Mouse (Mus musculus) liver, adult (tissue): Measurements from ENCODE around the gene Hcls1.

Experiments used
- GATA4 ChIP-seq: IDR thresholded peaks from 2 replicates; pipeline ENCODE4 v1.6.1; 2014; ENCODE audit warnings: mild to moderate bottlenecking, low read length; ENCODE audit not compliant: insufficient replicate concordance

Hcls1 gene

GRCm38 (mm10) chr16:36925797-36926196, 9.0 kb upstream of the Hcls1 start:
- TF ChIP-seq GATA4: no peak

DNA sequence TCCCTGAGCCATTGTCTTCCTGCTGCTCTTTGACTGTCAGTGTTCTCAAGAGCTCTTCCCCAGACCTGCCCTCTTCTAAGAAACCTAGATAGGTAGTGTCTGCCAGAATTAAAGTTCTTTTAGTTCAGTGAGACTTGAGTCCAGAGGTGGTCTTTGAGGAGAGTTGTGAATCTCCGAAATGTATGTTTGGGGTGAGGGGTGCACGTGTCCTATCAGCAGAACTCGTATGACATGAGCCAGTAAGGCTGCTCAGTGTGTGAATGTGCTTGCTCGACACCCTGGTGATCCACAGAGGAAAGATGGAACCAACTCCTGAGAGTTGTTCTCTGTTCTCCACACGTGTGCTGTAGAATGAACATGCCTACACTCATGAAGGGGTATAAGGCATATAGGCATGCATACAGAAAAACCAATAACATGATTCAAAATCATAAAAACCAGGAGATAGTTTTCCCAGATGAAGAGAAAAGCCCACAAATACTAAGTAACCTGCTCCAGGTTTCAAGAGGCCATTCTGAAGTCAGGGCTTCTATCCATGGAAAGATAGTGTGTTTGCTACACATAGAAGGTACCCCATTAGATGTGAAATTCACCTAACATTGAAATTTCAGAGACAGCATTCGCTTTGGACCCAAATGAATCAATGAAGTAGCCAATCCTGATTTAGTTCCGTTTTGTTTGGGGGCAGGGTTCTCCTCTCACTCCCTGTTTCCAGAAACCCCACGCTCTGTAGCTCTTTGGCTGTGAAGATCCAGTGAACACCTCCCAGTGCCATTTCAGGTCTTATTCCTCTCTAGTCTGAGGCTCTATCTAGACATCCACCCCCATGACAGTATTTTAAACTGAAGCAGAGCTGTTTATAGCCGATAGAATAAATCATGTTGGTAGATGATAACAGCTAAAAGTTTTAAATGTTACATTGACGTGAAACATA, 8.0 kb upstream of the Hcls1 start:
- no peak for TF ChIP-seq GATA4

DNA sequence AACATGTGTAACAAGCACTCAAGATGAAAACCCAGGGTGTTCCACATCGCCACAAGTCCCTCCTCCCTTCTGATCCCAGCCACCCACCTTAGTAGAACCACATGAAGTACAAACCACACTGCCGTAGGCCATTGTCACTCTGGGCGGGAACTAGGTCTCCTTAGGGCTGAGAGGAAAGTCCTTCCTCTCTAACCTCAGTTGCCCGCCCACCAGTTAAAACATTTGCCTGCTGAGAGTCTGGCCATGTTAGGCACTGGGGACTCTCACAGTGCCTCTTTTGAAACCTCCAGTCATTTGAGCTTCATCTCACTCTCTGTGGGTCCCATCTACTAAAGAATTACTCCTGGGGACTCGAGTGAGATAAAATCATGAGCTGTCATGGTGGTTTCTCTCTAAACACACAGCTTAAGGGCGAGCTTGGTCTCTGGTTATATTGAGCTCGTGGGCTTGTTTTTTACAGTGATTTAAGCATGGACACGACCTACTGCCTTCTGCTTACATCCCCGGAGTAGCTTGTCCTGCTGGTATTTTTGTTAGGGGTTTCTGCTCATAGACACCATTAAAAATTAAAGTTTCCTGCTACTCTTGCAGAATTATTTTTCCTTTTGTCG, 7.2 kb upstream of the Hcls1 start:
- TF ChIP-seq GATA4: no peak

DNA sequence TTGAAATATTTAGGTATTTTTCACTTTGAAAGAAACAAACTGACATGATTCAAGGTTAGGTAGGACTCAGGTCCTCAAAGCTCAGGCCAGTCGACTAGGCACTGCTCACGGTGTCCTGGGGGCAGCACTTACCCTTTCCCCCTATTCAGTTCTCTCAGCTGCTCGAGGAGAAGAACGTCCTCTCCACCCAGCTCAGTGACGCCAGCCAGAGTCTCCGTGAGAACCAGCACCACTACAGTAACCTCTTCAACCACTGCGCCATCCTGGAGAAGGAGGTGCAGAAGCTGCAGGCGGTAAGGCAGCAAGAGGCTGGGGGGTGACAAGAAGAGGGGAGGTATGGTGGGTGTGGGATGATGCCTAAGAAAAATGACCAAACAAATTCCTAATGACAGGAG, 6.7 kb upstream of the Hcls1 start:
- no peak for TF ChIP-seq GATA4

DNA sequence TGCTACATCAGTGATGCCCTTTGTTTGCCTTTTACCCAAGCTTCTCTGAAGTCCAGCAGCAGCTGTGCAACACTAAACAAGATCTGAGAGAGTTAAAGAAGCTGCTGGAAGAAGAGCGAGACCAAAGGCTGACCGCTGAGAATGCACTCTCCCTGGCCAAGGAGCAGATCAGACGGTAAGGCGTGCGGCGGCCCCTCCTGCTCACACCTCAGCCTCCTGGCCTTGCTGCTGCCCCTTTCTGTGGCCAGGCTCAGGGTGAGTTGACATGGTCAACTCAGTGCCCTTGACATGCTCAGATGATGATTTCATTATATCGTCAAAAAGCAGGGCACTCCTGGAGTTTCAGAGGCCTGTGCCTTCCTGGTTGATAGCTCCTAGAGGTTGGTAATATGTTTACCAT, 5.6 kb upstream of the Hcls1 start:
- no peak for TF ChIP-seq GATA4

GRCm38 (mm10) chr16:36930231-36931136, 4.3 kb upstream of the Hcls1 start:
- TF ChIP-seq GATA4: no peak

- no peak for TF ChIP-seq GATA4
Measured at GRCm38 (mm10) chr16:36931381-36931780, 3.4 kb upstream of the Hcls1 start.

GRCm38 (mm10) chr16:36931976-36932375, 2.8 kb upstream of the Hcls1 start:
- no peak for TF ChIP-seq GATA4

GRCm38 (mm10) chr16:36932546-36932945, 2.2 kb upstream of the Hcls1 start:
- TF ChIP-seq GATA4: no peak

GRCm38 (mm10) chr16:36934131-36934840, 497 bp upstream of the Hcls1 start:
- no peak for TF ChIP-seq GATA4

GRCm38 (mm10) chr16:36935814-36936213, 1.0 kb downstream of the Hcls1 start:
- no peak for TF ChIP-seq GATA4

DNA sequence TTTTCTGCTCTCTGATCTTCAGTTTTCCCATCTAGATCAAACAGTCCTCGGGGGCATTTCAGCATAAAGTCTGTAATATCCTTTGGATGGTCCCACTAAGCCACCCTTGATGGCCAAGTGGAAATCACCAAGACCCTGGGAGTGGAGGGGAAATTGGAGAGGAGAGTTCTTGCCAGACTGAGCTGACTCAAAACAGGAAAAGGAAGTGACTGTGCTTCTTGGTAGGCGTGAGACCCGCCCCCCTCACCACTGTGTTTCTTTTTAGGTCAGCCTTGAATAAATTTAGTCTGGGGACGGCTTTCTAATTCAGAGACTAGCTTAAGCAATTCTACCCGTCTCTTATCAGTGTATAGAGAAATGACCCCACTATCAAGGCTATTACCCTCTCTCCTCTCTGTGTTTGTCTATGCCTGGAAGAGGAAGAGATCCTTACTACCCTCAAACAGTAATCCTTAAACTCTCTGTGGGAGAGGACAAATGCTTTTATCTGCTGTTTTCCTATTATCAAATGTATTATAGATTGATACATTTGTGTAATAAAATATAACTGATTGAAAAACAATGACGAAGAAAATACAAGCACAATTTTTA, 6.4 kb downstream of the Hcls1 start:
- TF ChIP-seq GATA4: no peak

- TF ChIP-seq GATA4: no peak
Measured at GRCm38 (mm10) chr16:36941895-36942294, 7.1 kb downstream of the Hcls1 start.

GRCm38 (mm10) chr16:36943591-36943990, 8.8 kb downstream of the Hcls1 start:
- TF ChIP-seq GATA4: no peak
